Mouse (Mus musculus): ENCODE results near the gene Gpr22.

Gpr22 gene

GRCm38 (mm10) chr12:31713600-31713999 lies at the start of gene Gpr22:
Gene Gpr22, minus strand, starts transcription at chr12:31713947.
- DNase-seq (ENCODE audit: low read depth, low spot score), result peak; percentile 97

DNA sequence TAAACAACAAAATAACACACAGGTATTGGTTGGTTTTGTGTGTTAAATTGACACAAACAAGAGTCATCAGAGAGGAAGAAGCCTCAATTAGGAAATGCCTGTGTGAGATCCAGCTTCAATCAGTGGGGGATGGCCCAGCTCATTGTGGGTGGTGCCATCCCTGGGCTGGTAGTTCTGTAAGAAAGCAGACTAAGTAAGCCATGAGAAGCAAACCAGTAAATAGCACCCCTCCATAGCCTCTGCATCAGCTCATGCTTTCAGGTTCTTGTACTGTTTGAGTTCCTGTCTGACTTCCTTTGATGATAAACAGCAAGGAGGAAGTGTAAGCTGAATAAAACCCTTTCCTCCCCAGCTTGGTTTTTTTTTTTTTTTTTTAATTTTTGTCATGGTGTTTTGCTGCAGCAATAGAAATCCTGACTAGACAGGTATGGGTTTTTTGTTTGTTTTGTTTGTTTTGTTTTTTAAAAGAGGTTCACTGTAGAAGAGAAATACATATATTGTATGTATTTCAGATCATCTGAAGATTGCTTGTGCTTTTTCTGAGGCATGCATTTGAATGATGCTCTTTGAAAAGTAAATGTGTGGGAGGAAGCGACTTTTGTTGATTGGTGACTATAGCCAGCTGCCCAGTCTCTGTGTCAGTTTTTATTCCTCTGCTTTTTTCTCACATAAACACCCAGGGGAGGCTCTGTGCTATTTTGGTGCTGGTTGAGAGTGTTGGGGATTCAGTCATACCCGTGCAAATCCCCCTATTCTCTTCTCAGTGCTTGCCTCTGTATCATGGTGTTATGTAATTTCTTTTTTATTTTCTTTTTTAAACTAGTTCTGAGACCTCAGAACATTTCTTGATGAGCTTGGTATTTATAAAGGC lies 42.4 kb upstream of the Gpr22 start:
- peak; percentile 81 for DNase-seq (ENCODE audit: low read depth, low spot score)

- peak; percentile 47 for DNase-seq (ENCODE audit: low read depth, low spot score)
Observed at GRCm38 (mm10) chr12:31754465-31754864, 40.7 kb upstream of the Gpr22 start.

GRCm38 (mm10) chr12:31749846-31750245 lies 36.1 kb upstream of the Gpr22 start:
- no peak for DNase-seq (ENCODE audit: low read depth, low spot score)

- no peak for DNase-seq (ENCODE audit: low read depth, low spot score)
Observed at GRCm38 (mm10) chr12:31747301-31747700, 33.6 kb upstream of the Gpr22 start.

DNA sequence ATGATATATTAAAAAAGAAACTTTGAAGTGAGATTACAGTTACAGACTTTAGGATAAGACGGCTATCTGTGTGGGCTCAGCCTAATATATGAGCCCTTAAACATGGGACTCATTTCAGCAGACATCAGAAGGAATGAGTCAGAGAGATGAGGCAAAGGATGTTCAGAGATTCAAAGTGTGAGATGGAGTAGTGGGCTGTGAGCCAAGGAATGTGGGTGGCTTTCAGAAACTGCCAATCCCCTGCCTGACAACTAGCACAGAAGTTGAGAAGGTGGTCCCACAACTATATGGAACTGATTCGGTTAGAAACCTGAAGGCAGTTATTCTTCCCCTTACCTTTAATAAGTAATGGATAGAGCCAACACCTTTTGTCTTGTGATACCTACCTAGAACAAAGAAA lies 20.9 kb upstream of the Gpr22 start:
- peak; percentile 73 for DNase-seq (ENCODE audit: low read depth, low spot score)

DNA sequence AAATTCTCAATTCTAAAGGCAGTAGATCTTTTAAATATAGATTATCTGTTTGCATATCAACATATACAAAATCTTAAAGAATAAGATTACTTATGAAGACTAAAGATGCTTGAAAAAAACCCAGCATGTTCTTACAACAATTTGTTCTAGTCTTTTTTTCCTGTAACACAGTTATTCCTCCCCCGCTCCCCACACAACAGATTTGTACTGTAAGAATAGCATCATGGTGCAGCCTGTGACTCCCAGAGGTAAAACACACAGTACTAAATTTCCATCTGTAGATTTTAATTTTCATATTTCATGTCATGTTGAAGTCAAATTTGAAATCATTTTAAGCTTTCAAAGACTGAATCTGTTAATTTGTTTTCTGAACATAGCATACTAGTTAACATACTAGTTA lies 16.4 kb upstream of the Gpr22 start:
- peak; percentile 82 for DNase-seq (ENCODE audit: low read depth, low spot score)

DNA sequence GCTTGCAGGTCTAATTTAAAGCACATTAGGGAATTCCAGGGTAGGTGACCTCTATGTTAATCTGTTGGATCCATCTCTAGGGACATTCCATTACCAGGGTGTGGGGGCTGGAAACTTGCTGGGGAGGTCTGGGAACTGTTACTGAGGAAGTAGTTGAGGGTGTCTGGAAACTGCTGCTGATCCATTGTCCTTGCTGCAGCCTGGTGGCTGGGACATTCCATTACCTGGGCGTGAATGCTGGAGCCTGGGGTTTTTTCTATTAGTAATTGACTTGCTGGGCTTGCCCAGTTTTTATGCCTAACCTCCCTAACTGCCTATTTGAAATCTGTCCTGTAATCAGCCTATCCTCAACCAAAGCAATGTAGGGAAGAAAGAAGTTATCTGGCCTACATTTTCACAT lies 13.0 kb upstream of the Gpr22 start:
- no peak for DNase-seq (ENCODE audit: low read depth, low spot score)

DNA sequence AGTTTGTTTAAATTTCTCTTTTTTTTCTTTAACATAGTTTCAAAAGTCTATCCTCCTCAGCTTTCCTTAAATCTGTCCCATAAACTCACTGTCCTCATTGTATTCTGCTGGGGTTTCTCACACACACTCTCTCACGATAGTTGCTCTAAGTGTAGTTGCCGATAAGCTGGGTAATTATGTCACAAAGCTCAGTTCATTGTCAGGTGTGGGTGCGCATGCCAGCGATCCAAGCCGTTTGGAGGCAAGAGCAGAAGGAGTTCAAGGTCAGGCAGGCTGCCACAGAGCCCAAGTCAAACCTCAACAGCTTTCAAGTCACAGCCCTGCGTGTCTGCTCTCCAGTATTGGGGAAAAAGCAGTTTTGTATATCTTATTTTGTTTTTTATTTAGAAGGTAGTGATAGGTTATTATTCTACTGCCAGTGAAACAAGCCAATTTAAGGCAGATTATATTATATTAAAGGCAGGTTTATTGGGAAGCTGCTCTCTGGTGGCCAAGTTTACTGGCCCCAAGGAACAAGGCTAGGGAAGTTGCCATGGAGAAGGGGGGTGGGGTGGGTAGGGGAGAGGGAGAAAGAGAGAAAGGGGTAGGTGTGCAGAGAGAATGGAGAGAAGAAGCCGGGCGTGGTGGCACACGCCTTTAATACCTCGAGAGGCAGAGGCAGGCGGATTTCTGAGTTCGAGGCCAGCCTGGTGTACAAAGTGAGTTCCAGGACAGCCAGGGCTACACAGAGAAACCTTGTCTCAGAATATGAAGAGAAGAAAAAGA lies 11.9 kb upstream of the Gpr22 start:
- no peak for DNase-seq (ENCODE audit: low read depth, low spot score)

GRCm38 (mm10) chr12:31724576-31724975 lies 10.8 kb upstream of the Gpr22 start:
- DNase-seq (ENCODE audit: low read depth, low spot score), result no peak

- DNase-seq (ENCODE audit: low read depth, low spot score), result peak; percentile 62
Observed at GRCm38 (mm10) chr12:31719586-31720275, 6.0 kb upstream of the Gpr22 start.

DNA sequence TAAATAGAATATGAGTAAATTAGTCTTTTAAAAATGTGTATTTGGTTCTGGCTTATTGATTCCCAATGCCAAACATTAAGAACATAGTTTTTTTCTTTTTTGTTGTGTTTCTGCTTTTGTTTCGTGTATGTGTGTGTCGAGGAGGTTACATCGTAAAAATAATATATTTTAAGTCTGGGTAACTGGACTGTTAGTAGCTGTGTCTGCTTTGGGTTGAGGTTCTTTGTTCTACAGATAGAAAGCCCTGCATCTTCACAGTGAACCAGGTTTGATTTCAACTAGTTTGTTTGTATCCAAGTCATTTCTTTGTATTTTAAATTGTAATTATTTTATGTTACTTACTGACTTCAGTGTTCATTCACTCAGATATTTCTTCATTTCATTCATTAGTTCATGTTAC lies 323 bp upstream of the Gpr22 start:
- DNase-seq (ENCODE audit: low read depth, low spot score), result no peak

DNA sequence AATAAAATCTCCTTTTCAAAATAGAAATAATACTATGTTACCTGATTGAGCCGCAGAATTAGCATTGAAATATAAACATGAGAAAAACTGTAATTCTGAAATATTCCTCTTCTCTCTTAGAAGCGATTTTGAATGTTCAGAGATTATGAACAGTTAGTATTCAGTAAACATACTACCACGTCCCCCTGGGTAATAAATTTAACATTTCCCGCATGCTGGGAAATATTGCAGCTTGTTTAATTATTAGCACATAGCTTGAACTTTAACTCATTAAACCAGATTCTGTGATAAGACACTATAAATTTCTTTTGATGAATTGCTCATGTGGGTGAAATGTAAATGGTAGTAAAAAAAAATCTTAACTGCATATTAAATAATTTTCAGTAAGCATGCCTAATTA lies 1.0 kb downstream of the Gpr22 start:
- no peak for DNase-seq (ENCODE audit: low read depth, low spot score)

GRCm38 (mm10) chr12:31712233-31712632 lies 1.5 kb downstream of the Gpr22 start:
- peak; percentile 77 for DNase-seq (ENCODE audit: low read depth, low spot score)

DNA sequence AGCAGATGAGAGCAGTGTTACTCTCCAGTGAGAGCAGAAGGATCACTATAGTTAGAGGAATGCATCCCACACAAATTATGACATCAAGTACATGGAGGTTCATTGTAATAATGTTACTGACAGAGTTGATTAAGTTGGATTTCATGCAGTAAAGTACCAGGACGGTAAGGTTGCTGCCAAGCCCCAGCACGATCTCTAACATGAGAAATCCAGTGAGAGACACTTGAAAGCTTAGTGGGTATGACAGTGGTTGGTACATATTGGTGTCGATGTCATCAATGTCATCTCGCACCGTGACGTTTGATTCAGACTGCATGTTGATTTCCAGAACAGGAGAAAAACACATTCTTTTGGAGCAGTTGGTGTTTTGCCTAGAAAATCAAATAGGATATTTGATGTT lies 4.1 kb downstream of the Gpr22 start:
- DNase-seq (ENCODE audit: low read depth, low spot score), result peak; percentile 50

GRCm38 (mm10) chr12:31707531-31707930 lies 6.2 kb downstream of the Gpr22 start:
- DNase-seq (ENCODE audit: low read depth, low spot score), result no peak

- no peak for DNase-seq (ENCODE audit: low read depth, low spot score)
Observed at GRCm38 (mm10) chr12:31706168-31706567, 7.6 kb downstream of the Gpr22 start.

DNA sequence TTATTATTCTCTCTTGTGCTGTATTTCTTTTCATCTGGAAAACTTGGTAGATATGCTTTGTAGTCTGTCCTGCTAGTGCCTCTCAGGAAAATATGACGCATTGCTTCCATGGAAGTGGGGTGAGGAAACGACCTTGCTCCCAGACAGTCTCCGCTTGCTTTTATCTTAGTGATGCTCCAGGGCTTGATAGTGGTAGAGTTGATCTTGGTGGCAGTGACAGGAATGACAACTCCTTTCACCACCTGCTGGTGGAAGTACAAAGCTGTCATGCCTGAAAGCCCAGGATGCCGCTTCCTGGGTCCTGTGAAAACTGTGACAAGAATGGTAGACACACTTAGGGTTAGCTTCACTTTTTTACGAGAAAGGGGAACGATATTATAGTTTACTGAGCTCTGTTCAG lies 9.8 kb downstream of the Gpr22 start:
- peak; percentile 25 for DNase-seq (ENCODE audit: low read depth, low spot score)

DNA sequence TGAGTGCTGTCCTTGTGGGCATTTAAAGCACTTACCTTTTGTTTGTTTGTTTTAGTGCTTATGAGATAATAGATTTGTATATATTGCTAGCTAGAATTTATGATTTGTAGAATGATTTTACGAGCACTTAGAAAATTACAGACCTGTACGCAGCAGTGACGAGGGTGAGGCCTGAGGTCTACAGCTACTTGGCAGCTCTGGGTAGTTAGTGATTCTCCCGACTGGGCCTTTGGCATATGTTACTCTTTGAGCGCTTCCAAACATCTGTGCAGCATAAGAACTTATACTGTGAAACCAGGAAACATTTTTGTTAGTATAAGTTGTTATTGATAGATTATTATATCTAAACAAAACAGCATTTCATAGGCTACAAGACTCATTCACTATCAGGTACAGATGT lies 12.3 kb downstream of the Gpr22 start:
- no peak for DNase-seq (ENCODE audit: low read depth, low spot score)

- DNase-seq (ENCODE audit: low read depth, low spot score), result peak; percentile 50
Observed at GRCm38 (mm10) chr12:31700623-31701347, 13.0 kb downstream of the Gpr22 start.

GRCm38 (mm10) chr12:31693278-31693677 lies 20.5 kb downstream of the Gpr22 start:
- no peak for DNase-seq (ENCODE audit: low read depth, low spot score)

DNA sequence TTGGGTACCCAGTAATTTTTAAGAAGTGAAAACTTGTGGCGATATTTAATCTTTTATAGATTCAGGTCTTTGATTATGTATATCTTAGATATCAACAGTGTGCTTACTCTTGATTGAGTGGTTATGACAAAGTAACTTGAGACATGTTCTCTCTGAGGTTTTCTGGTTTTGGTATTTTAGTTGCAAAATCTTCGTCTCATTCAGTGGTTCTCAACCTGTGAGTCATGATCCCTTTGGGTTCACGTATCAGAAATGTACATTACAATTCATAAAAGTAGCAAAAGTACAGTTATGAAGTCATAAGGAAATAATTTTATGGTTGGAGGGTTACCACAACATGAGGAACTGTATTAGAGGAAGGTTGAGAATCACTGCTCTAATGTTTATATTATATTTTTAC lies 27.1 kb downstream of the Gpr22 start:
- no peak for DNase-seq (ENCODE audit: low read depth, low spot score)
